Comparison of ENCODE assay signal across 10 mouse cellular contexts in genomic region chr9:48058599-48058998, GRCm38 (mm10).
DNase-seq lines count a peak whose midpoint lies in the region; ATAC-seq and TF ChIP-seq lines count a peak whose summit lies in the region.
"Had no signal": no experiment of that assay in that cellular context is flagged by ENCODE, and none has a peak within 500 bp of the region (broad histone marks: within the 10 kb centered on the region; RNA-seq: fewer than 3 reads in every experiment).

No protein-coding gene starts in this region.

- intact Hi-C loops in gastrocnemius, adult 2 months (cut with DNase I): no loop called here

- no peaks in the 10 kb centered on the region for H3K4me1 ChIP-seq in lung, postnatal 0 days (ENCODE audit: insufficient read depth, low read depth, low read length)
- 0 out of 2 replicates have a peak, but pooled peaks cover 3% of the 10 kb centered on the region for H3K4me1 ChIP-seq in forebrain, embryonic 16.5 days (replicated peaks; ENCODE audit: control insufficient read depth, insufficient read depth, low read length)
- H3K4me1 ChIP-seq: liver, embryonic 12.5 days had no signal

- no peaks in the 10 kb centered on the region for H3K9me3 ChIP-seq in lung, postnatal 0 days (ENCODE audit: low read length)
- no peaks in the 10 kb centered on the region for H3K9me3 ChIP-seq in forebrain, embryonic 16.5 days (ENCODE audit: control insufficient read depth, low read length)
- H3K9me3 ChIP-seq: liver, embryonic 12.5 days; neural tube, embryonic 12.5 days had no signal

- no peak for TF ChIP-seq EP300 in lung, postnatal 0 days (IDR thresholded peaks at IDR 0.05)

- DNase-seq in embryo, embryonic 10 days (ENCODE audit: low spot score): peak; percentile 17
- DNase-seq in embryo, embryonic 9.5 days (ENCODE audit: extremely low spot score): no peak
- DNase-seq in lung, postnatal 0 days (ENCODE audit: low spot score): peak; percentile 16
- no peak for DNase-seq in lung, postnatal 14 days
- peak; percentile 56 for DNase-seq in retina, embryonic 14.5 days (ENCODE audit: low spot score)
- no peak for DNase-seq in gastrocnemius, adult 8-10 months (ENCODE audit: low spot score in 2 of 2)
- no peak for DNase-seq in gastrocnemius, adult 2 months

- H3K27me3 ChIP-seq in lung, postnatal 0 days (replicated peaks; ENCODE audit: insufficient read depth, low read length): no peaks in the 10 kb centered on the region
- no peaks in the 10 kb centered on the region for H3K27me3 ChIP-seq in forebrain, embryonic 16.5 days (replicated peaks; ENCODE audit: control insufficient read depth, insufficient read depth, low read length)
- H3K27me3 ChIP-seq: liver, embryonic 12.5 days; neural tube, embryonic 12.5 days had no signal

- WGBS in lung, postnatal 0 days: 20% methylated on average over 8 of the region's 8 CpGs
- WGBS in forebrain, embryonic 16.5 days: 9% methylated on average over 8 of the region's 8 CpGs

- H3K36me3 ChIP-seq in lung, postnatal 0 days (ENCODE audit: insufficient read depth, low read length): no peaks in the 10 kb centered on the region
- H3K36me3 ChIP-seq in forebrain, embryonic 16.5 days (ENCODE audit: control insufficient read depth, insufficient read depth): no peaks in the 10 kb centered on the region
- H3K36me3 ChIP-seq: liver, embryonic 12.5 days; neural tube, embryonic 12.5 days had no signal

- no peak for ATAC-seq in lung, postnatal 0 days
- peak; percentile 63 for ATAC-seq in forebrain, embryonic 16.5 days
- ATAC-seq: liver, embryonic 12.5 days had no signal

- no peak overlapping the region for H3K4me3 ChIP-seq in lung, postnatal 0 days (ENCODE audit: low read depth, low read length)
- H3K4me3 ChIP-seq in forebrain, embryonic 16.5 days (replicated peaks; ENCODE audit: low read length): no peak overlapping the region
- H3K4me3 ChIP-seq in gastrocnemius, adult 2 months: no peak overlapping the region
- H3K4me3 ChIP-seq: liver, embryonic 12.5 days; neural tube, embryonic 12.5 days had no signal

- no peak overlapping the region for H3K27ac ChIP-seq in lung, postnatal 0 days (ENCODE audit: low read length)
- peak overlapping the region; percentile 49 for H3K27ac ChIP-seq in forebrain, embryonic 16.5 days (ENCODE audit: low read length)
- H3K27ac ChIP-seq in gastrocnemius, adult 2 months: no peak overlapping the region
- H3K27ac ChIP-seq: liver, embryonic 12.5 days; neural tube, embryonic 12.5 days had no signal

- no peak for TF ChIP-seq CTCF in lung, postnatal 0 days (IDR thresholded peaks at IDR 0.05)
- TF ChIP-seq CTCF in gastrocnemius, adult 2 months (IDR thresholded peaks at IDR 0.05): no peak

- H3K4me2 ChIP-seq in lung, postnatal 0 days (replicated peaks; ENCODE audit: low read depth, low read length): no peak overlapping the region
- no peak overlapping the region for H3K4me2 ChIP-seq in forebrain, embryonic 16.5 days (ENCODE audit: low read length)
- H3K4me2 ChIP-seq: liver, embryonic 12.5 days; neural tube, embryonic 12.5 days had no signal

- no peak overlapping the region for H3K9ac ChIP-seq in lung, postnatal 0 days (replicated peaks; ENCODE audit: low read depth)
- H3K9ac ChIP-seq in forebrain, embryonic 16.5 days (replicated peaks; ENCODE audit: low read depth, low read length): no peak overlapping the region
- H3K9ac ChIP-seq: liver, embryonic 12.5 days; neural tube, embryonic 12.5 days had no signal

Comparison
In these comparisons a context has a peak if more than half of its experiments do, and no peak if none do; other contexts are left out.
1. DNase-seq: peak in embryo, embryonic 10 days (single experiment), lung, postnatal 0 days (single experiment) and retina, embryonic 14.5 days (single experiment); none in embryo, embryonic 9.5 days (single experiment), lung, postnatal 14 days (single experiment), gastrocnemius, adult 8-10 months (0 of 2) and gastrocnemius, adult 2 months (single experiment).